Mouse (Mus musculus) kidney, adult 9 months (tissue): ENCODE results near the gene Cda.
A peak's percentile ranks its signal among the peaks of the same experiment; 100 is the strongest.
"Not testable (repeated sequence)": the region's sequence is repeated elsewhere in the genome, so short reads cannot be mapped to it uniquely, and the experiment has no call there.

Source experiments
- DNase-seq: peaks from one replicate; pipeline ENCODE4 v3.0.0; 2022

Cda gene

DNA sequence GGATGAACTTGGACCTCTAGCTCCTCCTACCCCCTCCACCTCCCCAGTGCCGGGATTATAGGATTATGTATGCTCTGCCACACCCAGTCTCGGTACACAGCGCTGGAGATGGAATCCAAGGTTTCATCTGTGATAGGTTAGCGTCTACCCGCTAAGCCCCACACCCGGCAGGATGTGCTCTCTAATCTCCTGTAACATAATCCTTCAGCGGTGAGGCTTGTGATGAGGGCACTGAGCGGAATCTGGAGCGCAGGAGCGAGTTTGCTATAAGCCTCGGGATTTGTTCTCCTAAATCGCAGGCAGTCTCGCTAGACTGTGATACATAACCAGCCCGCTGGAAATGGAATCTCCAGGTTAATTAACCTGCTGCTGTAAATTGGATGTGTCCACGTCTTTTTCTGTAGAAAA, 37.5 kb downstream of the Cda start:
- DNase-seq, result no peak

DNA sequence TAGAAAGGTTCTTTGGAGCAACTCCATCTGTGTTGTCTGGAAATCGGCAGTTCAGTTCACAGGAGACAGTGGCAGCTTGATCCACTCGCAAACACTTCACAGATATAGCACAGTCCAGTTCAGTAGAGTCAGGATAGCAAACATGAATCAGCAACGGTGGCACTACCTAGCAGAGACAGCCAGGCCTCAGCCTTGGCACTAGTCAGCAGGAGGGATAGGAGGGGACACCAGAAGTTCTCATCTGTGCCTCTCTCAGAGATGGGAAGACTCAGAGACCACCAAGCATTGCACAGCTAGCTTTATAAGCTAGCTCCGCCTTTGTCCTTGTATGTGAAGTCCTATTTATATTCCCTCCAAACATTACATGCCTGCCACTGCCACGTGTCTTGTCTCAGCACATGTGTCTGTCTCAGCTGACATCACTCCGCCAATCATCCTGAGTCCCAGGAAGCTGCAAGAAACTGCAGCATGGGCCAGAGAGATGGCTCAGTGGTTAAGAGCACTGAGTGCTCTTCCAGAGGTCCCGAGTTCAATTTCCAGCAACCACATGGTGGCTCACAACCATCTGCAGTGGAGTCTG, 39.8 kb downstream of the Cda start:
- no peak for DNase-seq

DNA sequence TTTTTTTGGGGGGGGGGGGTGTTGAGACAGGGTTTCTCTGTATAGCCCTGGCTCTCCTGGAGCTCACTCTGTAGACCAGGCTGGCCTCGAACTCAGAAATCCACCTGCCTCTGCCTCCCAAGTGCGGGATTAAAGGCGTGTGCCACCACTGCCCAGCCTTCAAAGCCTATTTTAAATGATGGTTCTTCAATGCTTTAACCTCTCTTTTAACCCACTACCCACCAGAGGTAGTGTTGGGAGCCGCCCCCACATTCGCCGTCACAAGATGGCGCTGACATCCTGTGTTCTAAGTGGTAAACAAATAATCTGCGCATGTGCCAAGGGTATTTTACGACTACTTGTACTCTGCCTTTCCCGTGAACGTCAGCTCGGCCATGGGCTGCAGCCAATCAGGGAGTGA, 40.6 kb downstream of the Cda start:
- not testable (repeated sequence) for DNase-seq

DNA sequence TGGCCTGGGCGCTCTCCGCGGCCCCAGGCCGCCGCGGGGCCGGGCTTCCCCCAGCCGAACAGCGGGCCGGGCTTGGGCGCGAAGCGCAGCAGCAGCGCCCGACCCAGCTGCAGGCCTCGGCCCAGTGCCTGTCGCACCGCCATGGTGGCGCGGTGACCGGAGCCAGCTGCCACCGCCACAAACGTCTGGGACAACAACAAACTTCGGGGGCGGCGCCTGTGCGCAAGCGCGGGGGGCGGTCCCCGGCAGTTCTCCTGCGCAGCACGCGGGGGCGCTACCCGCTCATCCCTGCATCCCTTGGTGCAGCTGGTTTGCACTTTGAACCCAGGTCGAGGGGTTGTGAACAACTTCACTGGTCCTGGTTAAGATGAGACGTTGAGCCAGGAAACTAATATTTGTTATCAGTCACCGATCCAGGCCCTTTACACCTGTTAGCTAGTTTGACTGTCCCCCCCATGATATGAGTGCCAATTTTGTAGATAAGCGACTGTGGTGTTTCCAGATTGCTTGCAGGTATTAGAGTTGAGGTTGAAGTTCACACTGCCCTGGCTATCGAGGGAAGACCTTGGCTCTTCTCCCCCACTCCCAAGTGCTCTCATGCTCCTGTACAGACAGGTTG, 41.6 kb downstream of the Cda start, which contains the start of gene Pink1:
Gene Pink1, minus strand, starts transcription at position 231 of the 619 bp plus-strand sequence.
- DNase-seq, result peak; percentile 97

DNA sequence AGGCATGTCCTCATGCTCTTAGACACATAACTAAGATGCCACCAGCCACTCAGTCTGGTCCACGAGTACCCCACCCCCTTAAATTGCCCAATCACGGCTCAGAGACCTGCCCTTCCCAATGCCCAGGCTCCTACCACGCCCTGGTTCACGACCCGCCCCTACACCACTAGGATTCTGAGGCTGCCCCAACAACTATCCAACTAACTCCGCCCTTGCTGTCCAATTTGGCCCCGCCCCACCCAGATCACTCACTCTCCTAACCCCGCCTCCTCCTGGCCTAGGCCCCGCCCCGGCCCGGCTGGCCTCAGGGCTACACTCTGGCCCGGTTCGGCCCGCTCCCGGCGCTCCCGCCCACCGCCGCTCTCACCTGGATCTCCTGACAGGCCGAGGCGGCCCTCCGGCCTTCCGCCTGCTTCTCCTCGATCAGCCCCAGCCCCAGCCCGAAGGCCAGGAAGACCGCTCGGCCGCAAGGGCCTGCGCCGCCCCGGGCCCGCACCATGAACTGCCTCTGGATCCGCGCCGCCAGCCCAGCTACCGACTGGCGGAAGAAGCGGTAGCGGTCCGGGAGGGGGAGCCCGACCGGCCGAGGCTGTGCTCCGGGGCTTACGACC, 42.2 kb downstream of the Cda start:
- peak; percentile 99 for DNase-seq

DNA sequence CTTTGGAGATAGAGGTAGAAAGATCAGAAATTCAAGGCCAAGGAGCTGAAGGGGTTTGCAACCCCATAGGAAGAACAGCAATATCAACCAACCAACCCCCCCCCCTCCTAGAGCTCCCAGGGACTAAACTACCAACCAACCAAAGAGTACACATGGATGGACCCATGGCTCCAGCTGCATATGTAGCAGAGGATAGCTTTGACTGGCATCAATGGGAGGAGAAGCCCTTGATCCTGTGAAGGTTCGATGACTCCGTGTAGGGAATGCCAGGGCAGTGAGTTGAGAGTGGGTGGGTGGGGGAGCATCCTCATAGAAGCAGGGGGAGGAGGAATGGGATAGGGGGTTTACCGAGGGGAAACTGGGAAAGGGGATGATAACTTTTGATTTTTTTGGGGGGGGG, 43.3 kb downstream of the Cda start:
- DNase-seq, result no peak

DNA sequence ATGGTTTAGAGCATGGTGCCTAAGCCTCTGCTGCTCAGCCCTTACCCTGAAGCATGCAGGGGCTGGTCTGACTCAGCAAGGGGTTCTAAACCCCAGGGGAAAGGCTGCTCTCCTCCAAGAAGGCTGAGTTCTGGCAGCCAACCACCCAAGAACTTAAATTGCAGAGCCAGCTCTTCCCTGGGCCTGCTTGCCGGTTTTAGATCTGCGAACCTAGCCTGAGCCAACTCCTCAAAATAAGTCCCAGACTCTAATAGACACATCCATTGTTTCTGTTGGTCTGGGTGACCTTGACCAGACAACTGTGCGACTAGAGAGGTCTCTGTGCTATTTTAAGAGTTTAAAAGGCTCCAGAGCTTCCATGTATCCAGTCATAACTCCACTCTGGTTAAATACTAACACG, 44.0 kb downstream of the Cda start:
- DNase-seq, result no peak

DNA sequence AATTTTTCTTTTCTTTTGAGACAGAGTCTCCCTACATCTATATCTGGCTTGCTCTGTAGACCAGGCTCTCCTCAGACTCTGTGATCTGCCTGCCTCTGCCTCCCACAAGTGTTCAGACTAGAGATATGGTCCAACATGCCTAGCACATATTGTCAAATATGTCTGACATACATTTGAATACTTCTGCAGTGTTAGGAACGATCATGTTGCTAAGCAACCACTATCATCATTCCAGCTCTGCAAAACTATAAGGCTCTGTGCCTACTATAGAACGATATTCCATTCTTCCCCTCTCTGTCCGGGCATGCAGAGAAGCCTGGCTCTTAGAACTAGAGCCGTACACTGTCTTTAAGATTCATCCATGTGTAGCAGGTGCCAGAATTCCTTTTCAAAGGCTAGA, 45.1 kb downstream of the Cda start:
- no peak for DNase-seq

DNA sequence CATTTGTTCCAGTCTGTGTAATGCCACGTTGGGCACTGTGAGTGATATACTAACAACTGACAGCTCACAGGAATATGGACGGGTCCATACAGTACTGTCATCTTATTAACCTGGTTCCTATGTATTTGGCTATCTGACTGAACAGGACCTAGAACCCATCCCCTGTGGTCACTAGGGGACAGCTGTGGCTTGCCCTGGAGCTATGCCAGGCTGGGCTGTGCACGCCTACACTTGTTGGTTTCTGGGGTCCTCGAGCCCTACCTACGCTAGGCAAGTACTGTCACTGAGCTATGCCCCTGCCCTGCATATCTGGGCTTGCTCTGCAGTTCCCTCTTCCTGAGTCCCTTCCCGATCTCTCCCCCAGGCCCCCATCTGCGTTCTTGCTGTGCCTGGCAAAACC, 46.3 kb downstream of the Cda start:
- no peak for DNase-seq

DNA sequence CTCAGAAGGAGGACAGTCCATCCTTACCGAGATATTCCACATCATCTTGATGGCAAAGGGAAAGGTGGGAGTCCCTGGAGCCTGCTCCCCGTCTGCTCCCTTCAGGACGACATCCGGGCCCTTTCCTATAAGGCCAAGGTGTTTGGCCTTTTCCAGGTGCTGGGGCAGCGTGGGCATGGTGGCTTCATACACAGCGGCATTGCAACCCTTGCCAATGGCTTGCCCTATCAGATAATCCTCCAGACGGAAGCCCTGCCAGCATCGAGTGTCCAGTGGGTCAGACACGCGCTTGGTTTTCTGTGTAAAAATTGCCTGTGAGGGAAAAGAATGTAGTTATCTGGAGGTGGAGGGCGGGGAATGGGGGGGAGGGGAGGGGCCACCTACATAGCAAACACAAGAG, 47.1 kb downstream of the Cda start:
- no peak for DNase-seq

DNA sequence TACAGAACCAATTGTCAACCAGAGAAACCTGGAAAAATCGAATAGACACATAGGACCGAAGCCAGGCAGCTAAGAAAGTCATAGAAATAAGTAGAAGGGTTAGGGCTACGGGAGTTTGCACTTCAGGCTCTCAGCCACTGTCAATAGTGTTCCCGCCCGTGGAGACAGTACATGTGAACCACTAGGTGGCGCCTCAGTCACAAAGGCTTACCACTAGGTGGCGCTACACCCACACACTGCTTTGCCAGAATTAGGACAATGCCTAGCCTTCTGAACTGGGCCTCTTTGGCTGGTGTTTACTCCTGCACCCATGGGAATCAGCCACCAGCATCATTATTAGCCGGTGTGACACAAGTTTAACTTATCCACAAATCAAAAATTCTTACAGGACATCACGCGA, 48.3 kb downstream of the Cda start:
- DNase-seq, result peak; percentile 93

DNA sequence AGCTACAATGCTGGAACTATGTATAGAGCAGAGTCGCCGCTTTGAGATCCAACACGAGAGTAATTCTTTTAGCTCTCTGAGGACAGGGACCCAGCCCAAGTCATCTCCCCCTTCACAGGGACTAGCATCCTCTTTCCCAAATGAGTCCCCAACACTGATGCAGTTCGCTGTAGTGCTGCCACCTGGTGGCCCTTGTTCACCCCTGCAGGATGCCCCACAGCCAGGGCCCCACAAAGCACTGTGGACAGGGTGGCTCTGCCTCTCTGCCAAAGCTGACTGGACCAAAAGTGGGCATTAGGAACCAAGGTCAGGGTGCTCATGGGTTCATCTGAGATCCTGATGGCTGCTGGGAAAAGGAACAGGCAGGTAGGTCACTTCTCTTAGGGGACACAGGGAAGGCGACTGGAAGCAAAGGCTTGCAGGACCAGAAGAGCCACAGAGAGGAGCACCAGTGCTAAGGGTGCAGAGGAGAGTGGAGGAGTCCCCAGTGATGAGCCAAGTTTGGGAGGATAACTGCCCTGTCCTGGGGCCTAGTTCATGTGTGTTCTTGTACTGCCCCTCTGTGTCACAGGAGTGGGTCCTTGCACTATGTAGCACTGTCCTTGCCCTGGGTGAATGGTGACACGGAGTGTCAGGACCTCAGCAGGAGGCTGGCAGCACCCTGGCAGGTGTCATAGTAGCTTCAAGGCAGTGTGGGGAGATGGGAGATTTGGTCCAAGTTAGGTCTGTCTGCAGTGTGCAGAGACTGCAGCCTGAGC, 49.1 kb downstream of the Cda start:
- DNase-seq, result peak; percentile 59

DNA sequence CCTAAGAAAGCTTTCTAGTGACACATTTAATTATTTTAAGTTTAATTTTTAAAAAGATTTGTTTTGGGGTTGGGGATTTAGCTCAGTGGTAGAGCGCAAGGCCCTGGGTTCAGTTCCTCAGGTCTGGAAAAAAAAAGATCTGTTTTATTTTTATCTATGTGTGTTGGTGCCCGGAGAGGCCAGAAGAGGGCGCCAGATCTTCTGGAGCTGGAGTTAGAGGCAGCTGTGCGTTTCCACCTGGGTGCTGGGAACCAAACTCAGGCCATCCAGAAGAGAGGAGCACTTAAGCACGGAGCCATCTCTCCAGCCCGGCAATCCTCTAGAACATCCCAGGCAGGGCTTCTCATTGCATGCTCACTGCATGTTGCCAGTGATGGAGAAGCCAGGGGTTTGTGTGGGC, 51.4 kb downstream of the Cda start:
- DNase-seq, result no peak

DNA sequence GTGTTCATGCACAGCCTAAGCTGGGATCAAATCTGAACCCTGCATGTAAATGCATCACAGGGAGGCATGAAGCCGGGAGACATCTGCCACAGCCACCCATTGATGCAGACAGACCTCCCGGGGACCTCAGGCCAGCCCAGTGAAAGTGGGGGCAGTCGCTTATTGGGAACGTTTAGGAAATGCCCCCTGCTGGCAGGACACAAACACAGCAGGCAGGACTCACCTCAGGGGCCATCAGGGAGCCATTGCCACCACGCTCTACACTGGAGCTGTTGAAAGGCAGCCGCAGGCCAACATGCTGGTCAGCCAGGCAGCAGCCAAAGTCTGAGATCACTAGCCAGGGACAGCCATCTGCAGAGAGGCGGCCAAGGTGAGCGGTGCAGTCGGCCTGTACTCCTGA, 52.0 kb downstream of the Cda start:
- no peak for DNase-seq

DNA sequence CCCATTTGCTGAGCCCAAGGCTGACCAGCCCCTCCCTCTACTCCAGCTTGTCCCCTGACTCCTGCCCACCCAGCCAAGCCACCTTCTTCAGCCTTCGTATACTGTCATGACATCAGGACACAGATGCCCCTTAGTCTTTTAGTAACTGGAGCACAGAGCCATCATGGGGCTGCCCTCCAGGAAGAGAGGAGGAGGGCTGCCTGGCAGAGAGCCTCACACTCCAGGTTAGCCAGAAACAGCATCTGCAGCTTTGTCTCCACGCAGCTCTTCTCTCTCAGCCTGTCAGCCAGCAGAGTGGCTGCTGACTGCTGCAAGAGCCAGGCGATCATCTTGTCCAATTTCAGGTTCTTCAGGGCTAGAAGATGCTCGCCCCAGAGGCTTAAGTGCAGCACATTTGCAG, 54.0 kb downstream of the Cda start:
- no peak for DNase-seq

DNA sequence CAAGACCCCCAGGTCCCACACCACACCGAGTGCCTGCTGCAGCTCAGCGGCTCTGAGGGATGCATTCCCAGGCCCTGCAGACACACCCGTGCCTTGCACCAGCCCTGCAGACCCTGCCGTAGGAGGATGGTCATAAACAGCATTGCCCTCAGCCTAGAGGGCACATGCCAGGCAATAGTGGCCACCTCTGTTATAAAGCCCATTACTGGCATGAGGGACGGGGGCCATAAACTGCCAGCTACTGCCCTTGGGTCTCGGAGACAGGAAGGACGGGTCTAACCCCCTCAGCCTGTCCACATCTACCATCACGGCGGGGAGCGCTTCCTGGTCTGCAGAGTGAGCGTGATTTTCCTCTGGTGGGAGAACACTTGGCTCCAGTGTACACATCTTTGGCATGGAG, 54.8 kb downstream of the Cda start:
- DNase-seq, result no peak

DNA sequence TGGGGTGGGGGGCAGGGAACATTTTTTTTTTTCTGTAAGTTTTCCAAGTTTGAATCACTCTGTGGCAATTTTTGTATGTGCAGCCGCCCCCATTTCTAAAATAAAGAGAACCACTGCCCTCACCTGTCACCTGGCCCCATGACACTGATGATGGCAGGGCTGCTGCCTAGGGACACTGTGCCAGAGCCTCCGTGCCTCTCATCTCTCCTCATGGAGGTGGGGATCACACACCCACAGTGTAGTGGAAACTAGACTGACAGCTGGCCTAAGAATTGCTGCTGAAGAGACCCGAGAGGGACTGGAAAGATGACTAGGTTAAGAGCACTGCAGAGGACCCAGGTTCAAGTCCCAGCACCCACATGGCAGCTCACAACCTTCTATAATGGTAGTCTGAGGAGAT, 55.7 kb downstream of the Cda start:
- no peak for DNase-seq

DNA sequence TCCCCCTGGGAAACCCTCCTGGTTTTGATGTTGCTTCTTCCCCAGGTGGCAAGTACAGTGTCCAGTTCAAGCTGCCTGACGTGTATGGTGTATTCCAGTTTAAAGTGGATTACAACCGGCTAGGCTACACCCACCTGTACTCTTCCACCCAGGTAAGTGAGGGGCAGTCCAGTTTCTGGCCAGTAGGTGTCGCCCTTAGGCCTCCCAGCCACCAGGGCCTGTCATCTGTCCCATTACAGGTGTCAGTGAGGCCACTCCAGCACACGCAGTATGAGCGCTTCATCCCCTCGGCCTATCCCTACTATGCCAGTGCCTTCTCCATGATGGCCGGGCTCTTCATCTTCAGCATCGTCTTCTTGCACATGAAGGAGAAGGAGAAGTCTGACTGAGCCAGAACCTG, 56.2 kb downstream of the Cda start:
- DNase-seq, result peak; percentile 82

DNA sequence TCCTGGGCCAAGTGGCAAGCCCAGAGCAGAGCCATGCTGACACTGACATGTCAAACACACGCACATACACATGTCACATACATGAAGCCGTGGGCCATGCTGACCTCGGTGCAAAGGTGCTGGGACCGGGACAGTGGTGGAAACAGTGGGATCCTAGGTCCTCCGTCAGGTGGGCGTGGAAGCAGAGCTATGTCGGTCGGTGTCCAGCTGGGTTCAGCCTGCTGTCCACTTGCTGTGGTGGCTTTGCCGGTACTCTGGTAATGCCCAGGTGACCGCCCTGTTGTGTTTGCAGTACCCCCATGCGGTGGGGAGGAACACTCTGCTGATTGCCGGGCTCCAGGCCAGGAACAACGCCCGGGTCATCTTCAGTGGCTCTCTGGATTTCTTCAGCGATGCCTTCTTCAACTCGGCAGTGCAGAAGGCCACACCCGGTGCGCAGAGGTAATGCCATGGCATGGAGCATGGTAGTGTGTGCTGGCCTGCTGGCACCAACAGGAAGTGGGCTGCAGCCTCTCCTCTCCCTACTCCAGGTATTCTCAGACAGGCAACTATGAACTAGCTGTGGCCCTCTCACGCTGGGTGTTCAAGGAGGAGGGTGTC, 57.4 kb downstream of the Cda start:
- peak; percentile 3 for DNase-seq

DNA sequence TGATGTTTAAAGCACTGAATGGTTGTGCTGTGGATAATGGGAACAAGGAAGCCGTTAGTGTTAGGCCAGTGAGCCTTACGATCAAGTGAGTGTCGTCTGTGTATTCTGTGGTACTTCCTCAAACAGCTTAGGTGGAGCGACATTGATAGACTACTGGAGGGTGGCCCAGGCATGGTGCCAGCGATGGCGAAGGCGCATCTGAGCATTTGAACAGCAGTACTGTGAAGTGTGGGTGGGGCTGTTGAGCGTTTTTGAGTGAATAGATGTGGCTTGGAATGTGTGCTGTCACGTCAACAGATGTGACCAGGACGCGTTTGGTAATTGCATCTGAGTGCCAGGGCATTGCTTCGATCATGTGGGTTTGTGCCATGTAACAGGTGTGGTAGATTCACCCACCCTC, 60.1 kb downstream of the Cda start:
- no peak for DNase-seq

DNA sequence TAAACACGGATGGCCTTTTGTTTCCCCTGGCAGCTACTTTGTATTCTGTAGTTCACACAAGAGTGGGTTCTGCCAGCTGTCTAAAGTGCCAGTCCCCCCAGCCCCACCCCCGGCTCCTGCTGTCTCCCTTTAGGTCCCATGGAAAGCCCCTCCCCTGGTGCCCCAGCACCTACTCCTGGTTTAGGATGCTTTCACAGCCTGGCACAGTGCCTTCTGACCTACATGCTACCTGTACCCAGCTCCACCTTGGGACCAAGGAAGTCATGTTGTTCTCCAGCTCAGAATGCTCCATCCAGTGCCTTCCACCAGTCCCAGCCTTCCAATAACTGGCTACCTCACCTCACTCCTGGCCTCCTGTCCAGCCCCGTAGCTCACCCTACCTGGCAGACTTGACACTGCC, 60.8 kb downstream of the Cda start:
- DNase-seq, result no peak

DNA sequence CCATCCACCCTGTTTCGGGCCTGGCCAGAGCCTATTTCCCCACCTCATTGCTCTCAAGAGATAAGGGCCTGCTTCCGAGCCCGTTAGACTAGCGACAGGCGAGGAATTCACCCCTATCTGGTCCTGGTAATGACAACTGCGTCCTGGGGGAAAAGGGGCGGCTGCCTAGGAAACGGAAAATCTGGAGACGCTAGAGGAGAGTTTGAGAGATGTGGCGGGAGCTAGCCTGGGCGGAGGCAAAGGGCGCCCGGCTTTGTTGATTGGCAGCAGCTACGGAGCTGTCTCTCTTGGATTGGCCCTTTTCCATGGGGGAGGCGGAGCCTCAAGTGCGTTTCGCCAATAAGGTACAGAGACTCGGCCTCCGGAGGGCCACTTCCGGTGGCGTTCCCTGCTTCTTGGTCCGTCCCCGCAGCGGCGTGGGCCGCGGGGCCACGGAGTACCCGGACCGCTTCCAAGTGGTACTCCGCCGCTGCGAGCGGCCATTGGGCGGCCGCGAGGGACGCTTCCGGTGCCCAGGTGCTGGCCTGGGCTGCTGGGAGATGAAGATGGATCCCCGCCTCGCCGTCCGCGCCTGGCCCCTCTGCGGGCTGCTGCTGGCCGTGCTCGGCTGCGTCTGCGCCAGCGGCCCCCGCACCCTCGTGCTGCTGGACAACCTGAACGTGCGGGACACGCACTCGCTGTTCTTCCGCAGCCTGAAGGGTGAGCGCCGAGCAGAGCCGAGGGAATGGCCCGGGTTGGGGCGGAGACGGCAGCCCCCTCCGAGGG, 63.3 kb downstream of the Cda start, which contains the start of gene Ddost:
Gene Ddost, plus strand, starts transcription at position 391 of the 765 bp plus-strand sequence.
- DNase-seq, result peak; percentile 99

DNA sequence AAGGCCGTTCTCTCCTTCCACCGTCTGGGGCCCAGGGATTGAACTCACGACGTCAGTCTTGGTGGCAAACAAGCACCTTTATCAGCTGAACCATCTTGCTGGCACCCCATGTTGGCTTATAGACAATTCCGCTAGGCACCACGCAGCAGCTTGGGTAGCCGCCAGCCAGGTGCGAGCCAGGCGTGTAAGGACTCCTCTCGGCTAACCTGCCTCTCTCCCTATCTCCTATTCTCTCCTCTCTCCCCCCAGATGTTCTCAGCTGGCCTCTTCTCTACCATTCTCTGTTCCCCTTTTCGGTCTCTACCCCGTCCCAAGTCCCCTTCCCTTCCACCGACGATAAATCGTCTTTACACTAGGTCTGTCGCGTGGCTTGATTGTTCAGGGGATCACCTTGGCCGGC, 64.0 kb downstream of the Cda start:
- no peak for DNase-seq
